Mouse (Mus musculus): ENCODE measurements around the gene Serpinb8. TPM values are rescaled to one million over a fixed set of nuclear protein-coding genes. Genes with fewer than 3 reads are reported as not detected.

Serpinb8 gene
- polyA plus RNA-seq, 1 experiment = 5.5 TPM

GRCm38 (mm10) chr1:107645086-107645485 lies 55.3 kb downstream of the Serpinb8 start:
- no peak overlapping the region for H3K4me2 ChIP-seq (ENCODE audit: low read depth)
- no peak overlapping the region for H3K4me3 ChIP-seq
- H3K36me3 ChIP-seq (ENCODE audit: control insufficient read depth, insufficient read depth) = no peaks in the 10 kb centered on the region
- no peak overlapping the region for H3ac ChIP-seq (ENCODE audit: control insufficient read depth, insufficient read length)
- no peaks in the 10 kb centered on the region for H3K27me3 ChIP-seq (ENCODE audit: control insufficient read depth, insufficient read depth, insufficient read length)
- H3K79me2 ChIP-seq (ENCODE audit: control insufficient read depth, insufficient read depth) = no peaks in the 10 kb centered on the region
- TF ChIP-seq REST (IDR thresholded peaks at IDR 0.05; ENCODE audit: insufficient read depth, insufficient read length) (no peak), SRF (IDR thresholded peaks at IDR 0.05; ENCODE audit: control insufficient read depth, insufficient read length, low read depth) (no peak), TCF12 (IDR thresholded peaks at IDR 0.05; ENCODE audit: insufficient read depth, poor library complexity, severe bottlenecking) (no peak), MAX (IDR thresholded peaks at IDR 0.05; ENCODE audit: low read depth) (no peak), POLR2AphosphoS2 (IDR thresholded peaks at IDR 0.05; ENCODE audit: insufficient read length, low read depth) (no peak), USF1 (IDR thresholded peaks at IDR 0.05; ENCODE audit: low read depth) (no peak), MYOG (IDR thresholded peaks at IDR 0.05; ENCODE audit: control insufficient read depth in 1 of 3, insufficient read depth in 1 of 3, insufficient read length in 2 of 3, low read depth in 2 of 3) (no peak), E2F4 (IDR thresholded peaks at IDR 0.05; ENCODE audit: insufficient read depth) (no peak), CEBPB (IDR thresholded peaks at IDR 0.05; ENCODE audit: insufficient read depth, poor library complexity, severe bottlenecking) (no peak), MYOD1 (IDR thresholded peaks at IDR 0.05; ENCODE audit: control insufficient read depth in 1 of 3, insufficient read length in 2 of 3, low read depth in 2 of 3) (no peak), TCF3 (IDR thresholded peaks at IDR 0.05; ENCODE audit: insufficient read length, low read depth) (no peak), POLR2A (IDR thresholded peaks at IDR 0.05; ENCODE audit: insufficient read length, low read depth) (no peak)

GRCm38 (mm10) chr1:107657689-107658088 lies 67.9 kb downstream of the Serpinb8 start:
- Histone ChIP-seq H3K4me2 (ENCODE audit: low read depth) (no peak overlapping the region), H3K79me2 (ENCODE audit: control insufficient read depth, insufficient read depth) (no peaks in the 10 kb centered on the region), H3ac (ENCODE audit: control insufficient read depth, insufficient read length) (no peak overlapping the region), H3K36me3 (ENCODE audit: control insufficient read depth, insufficient read depth) (no peaks in the 10 kb centered on the region), H3K4me3 (no peak overlapping the region), H3K27me3 (ENCODE audit: control insufficient read depth, insufficient read depth, insufficient read length) (no peaks in the 10 kb centered on the region)
- TF ChIP-seq TCF3 (IDR thresholded peaks at IDR 0.05; ENCODE audit: insufficient read length, low read depth) (no peak), USF1 (IDR thresholded peaks at IDR 0.05; ENCODE audit: low read depth) (no peak), E2F4 (IDR thresholded peaks at IDR 0.05; ENCODE audit: insufficient read depth) (no peak), MAX (IDR thresholded peaks at IDR 0.05; ENCODE audit: low read depth) (no peak), TCF12 (IDR thresholded peaks at IDR 0.05; ENCODE audit: insufficient read depth, poor library complexity, severe bottlenecking) (no peak), SRF (IDR thresholded peaks at IDR 0.05; ENCODE audit: control insufficient read depth, insufficient read length, low read depth) (no peak), MYOG (IDR thresholded peaks at IDR 0.05; ENCODE audit: control insufficient read depth in 1 of 3, insufficient read depth in 1 of 3, insufficient read length in 2 of 3, low read depth in 2 of 3) (no peak), CEBPB (IDR thresholded peaks at IDR 0.05; ENCODE audit: insufficient read depth, poor library complexity, severe bottlenecking) (no peak), REST (IDR thresholded peaks at IDR 0.05; ENCODE audit: insufficient read depth, insufficient read length) (no peak), POLR2A (IDR thresholded peaks at IDR 0.05; ENCODE audit: insufficient read length, low read depth) (no peak), POLR2AphosphoS2 (IDR thresholded peaks at IDR 0.05; ENCODE audit: insufficient read length, low read depth) (no peak), MYOD1 (IDR thresholded peaks at IDR 0.05; ENCODE audit: control insufficient read depth in 1 of 3, insufficient read length in 2 of 3, low read depth in 2 of 3) (no peak)

Other genes starting within 250 kb of the Serpinb8 start
- not detected for gene Serpinb11, start 228.8 kb upstream of the Serpinb8 start, polyA plus RNA-seq (2012; fragmentation: generic; extraction: Trizol)
- 0.53 TPM for gene Serpinb7, start 190.4 kb upstream of the Serpinb8 start, polyA plus RNA-seq (2012; fragmentation: generic; extraction: Trizol)
- 0.06 TPM for gene Serpinb2, start 78.6 kb upstream of the Serpinb8 start, polyA plus RNA-seq (2012; fragmentation: generic; extraction: Trizol)

Measured in myocyte (in vitro differentiated cells).